Mouse (Mus musculus) urinary bladder, postnatal 4 days (tissue): ENCODE results near the gene 1700057G04Rik.

Source experiments
- DNase-seq, 2 experiments: peaks; one replicate each; pipeline ENCODE4 v3.0.0; 2021 to 2022; ENCODE audit warnings: low spot score in 2 of 2

The 1700057G04Rik gene

GRCm38 (mm10) chr9:92309077-92309476, at the start of gene 1700057G04Rik:
Gene 1700057G04Rik (plus strand): TSS chr9:92309377.
- no peak for DNase-seq

- no peak for DNase-seq
These were observed 48.6 kb upstream of the 1700057G04Rik start for GRCm38 (mm10) chr9:92260481-92261159.

GRCm38 (mm10) chr9:92265719-92266118, 43.5 kb upstream of the 1700057G04Rik start:
- DNase-seq = no peak

GRCm38 (mm10) chr9:92266558-92267171, 42.5 kb upstream of the 1700057G04Rik start:
- no peak for DNase-seq

- DNase-seq = no peak
These were observed 41.4 kb upstream of the 1700057G04Rik start for GRCm38 (mm10) chr9:92267732-92268131.

- DNase-seq = no peak
These were observed 39.3 kb upstream of the 1700057G04Rik start for GRCm38 (mm10) chr9:92269829-92270404.

GRCm38 (mm10) chr9:92270927-92271326, 38.2 kb upstream of the 1700057G04Rik start:
- peak in 1 of 2 experiments; percentile 82 for DNase-seq

GRCm38 (mm10) chr9:92272650-92273049, 36.5 kb upstream of the 1700057G04Rik start:
- DNase-seq = no peak

GRCm38 (mm10) chr9:92273271-92273670, 35.9 kb upstream of the 1700057G04Rik start:
- no peak for DNase-seq

- DNase-seq = no peak
These were observed 35.0 kb upstream of the 1700057G04Rik start for GRCm38 (mm10) chr9:92273956-92274762.

- DNase-seq = no peak
These were observed 33.5 kb upstream of the 1700057G04Rik start, which contains the start of gene Plscr2 for GRCm38 (mm10) chr9:92275486-92276207. Gene Plscr2 (plus strand): TSS chr9:92275602.

- DNase-seq = no peak
These were observed 32.8 kb upstream of the 1700057G04Rik start for GRCm38 (mm10) chr9:92276360-92276759.

- no peak for DNase-seq
These were observed 29.1 kb upstream of the 1700057G04Rik start for GRCm38 (mm10) chr9:92280048-92280447.

- DNase-seq = no peak
These were observed 26.5 kb upstream of the 1700057G04Rik start for GRCm38 (mm10) chr9:92282563-92283171.

GRCm38 (mm10) chr9:92289675-92290074, 19.5 kb upstream of the 1700057G04Rik start:
- DNase-seq = no peak

GRCm38 (mm10) chr9:92292169-92292568, 17.0 kb upstream of the 1700057G04Rik start:
- DNase-seq = no peak

GRCm38 (mm10) chr9:92292922-92293321, 16.3 kb upstream of the 1700057G04Rik start:
- DNase-seq = no peak

- no peak for DNase-seq
These were observed 15.3 kb upstream of the 1700057G04Rik start for GRCm38 (mm10) chr9:92293560-92294548.

GRCm38 (mm10) chr9:92298288-92298687, 10.9 kb upstream of the 1700057G04Rik start:
- no peak for DNase-seq

- no peak for DNase-seq
These were observed 8.0 kb upstream of the 1700057G04Rik start for GRCm38 (mm10) chr9:92301213-92301612.
